Mouse (Mus musculus): Measurements from ENCODE around the gene Polr1d.

The Polr1d gene

DNA sequence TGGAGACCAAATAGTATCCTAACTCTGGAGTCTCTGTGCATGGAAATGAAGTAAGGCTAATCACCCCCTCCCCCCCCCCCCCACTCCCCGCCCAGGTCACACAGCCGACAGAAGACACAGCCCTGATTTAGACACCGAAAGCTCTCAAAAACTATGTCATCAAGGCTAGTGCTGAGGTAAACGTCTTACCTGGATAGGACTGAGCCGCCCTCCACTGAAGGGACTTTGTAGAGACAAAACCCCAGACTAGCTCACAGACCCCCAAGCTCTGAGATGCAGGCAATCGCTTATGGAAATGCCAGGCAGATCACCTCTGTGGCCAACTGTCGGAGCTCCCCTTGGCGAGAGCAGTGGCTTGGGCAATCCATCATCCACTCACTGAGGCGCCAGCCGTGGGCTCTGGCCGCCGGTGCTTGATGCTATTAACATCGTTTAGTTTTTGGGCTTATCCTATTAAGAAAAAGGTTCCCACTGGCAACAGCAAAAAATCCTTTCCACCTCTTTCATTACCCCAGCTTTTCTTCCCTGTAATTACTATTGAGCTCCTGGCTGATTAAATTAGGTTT is 78.0 kb downstream of the Polr1d start:
- no peak for DNase-seq

GRCm38 (mm10) chr5:147155449-147156133 is 78.7 kb downstream of the Polr1d start:
- DNase-seq: no peak

- no peak for DNase-seq
These were observed 79.5 kb downstream of the Polr1d start for GRCm38 (mm10) chr5:147156376-147156775.

DNA sequence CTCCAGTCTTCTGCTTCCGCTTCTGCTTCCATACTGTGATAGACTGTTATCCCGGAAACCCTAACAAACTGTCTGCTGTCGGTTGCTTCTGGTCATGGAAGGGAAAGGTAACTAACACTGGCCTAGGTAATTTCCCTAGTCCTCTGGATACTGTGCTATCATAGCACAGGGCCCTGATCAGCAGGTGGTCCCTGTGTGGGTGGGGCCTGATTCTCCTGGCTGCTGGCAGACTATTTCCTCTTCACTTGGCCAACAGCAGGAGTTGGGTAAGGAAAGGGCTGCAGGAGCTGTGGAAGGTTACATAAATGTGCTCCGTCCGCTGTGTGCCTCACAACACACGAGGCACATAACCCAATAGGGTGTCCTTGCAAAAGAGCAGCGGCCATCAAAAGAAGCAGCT is 80.6 kb downstream of the Polr1d start:
- no peak for DNase-seq

DNA sequence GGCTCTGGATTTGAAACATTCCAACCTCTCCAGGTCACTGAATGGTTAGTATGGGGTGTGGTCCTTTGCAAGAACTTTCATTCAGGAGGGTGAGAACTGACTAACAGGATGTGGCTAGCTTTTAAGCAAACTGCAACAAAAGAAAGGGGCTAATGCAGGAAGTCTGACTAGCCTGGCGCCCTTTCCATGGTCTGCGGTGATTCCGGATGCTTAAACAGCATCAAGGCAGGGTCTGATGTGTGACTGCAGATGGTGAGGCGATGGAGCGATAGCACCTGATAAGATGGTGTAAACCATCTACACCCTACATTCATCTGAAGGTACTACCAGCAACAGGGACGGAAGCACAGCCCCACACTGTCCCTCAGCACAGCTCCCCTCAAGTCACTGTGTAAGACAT is 82.5 kb downstream of the Polr1d start:
- DNase-seq: peak in 1 of 2 experiments; percentile 6

- no peak for DNase-seq
These were observed 82.9 kb downstream of the Polr1d start for GRCm38 (mm10) chr5:147159792-147160191.
